Mouse (Mus musculus): ENCODE data around the gene Scfd2. TPM values are rescaled to one million over a fixed set of nuclear protein-coding genes. Genes with fewer than 3 reads are reported as not detected.

Gene Scfd2
- polyA plus RNA-seq, 1 experiment from 2014 or later: 7.3 TPM

- no peak overlapping the region for H3K4me3 ChIP-seq (ENCODE audit: low read depth, low read length)
- no peak overlapping the region for H3K4me2 ChIP-seq (ENCODE audit: low read depth, low read length)
- 87% methylated on average over 6 of the region's 6 CpGs for WGBS (ENCODE audit: insufficient replicate concordance)
- H3K4me1 ChIP-seq (ENCODE audit: insufficient read depth): peaks cover 3% of the 10 kb centered on the region; the same call in 1 of the 2 replicates
- no peaks in the 10 kb centered on the region for H3K36me3 ChIP-seq (replicated peaks; ENCODE audit: insufficient read depth, low read length)
- DNase-seq: no peak
- TF ChIP-seq CTCF (IDR thresholded peaks at IDR 0.05; ENCODE audit: low read depth): no peak
- no peak for TF ChIP-seq EP300 (IDR thresholded peaks at IDR 0.05; ENCODE audit: low read depth)
- H3K9ac ChIP-seq (replicated peaks): no peak overlapping the region
- no peaks in the 10 kb centered on the region for H3K9me3 ChIP-seq (ENCODE audit: low read length)
- no peak overlapping the region for H3K27ac ChIP-seq (ENCODE audit: low read depth)
- H3K27me3 ChIP-seq (ENCODE audit: insufficient read depth, low read length): no peaks in the 10 kb centered on the region
- ATAC-seq: no peak
These were observed 166.2 kb downstream of the Scfd2 start for GRCm38 (mm10) chr5:74365408-74365807.

GRCm38 (mm10) chr5:74363296-74363695 lies 168.3 kb downstream of the Scfd2 start:
- Histone ChIP-seq H3K9me3 (ENCODE audit: low read length) (no peaks in the 10 kb centered on the region), H3K9ac (replicated peaks) (no peak overlapping the region), H3K4me3 (ENCODE audit: low read depth, low read length) (no peak overlapping the region), H3K4me2 (ENCODE audit: low read depth, low read length) (no peak overlapping the region), H3K27me3 (ENCODE audit: insufficient read depth, low read length) (no peaks in the 10 kb centered on the region), H3K36me3 (replicated peaks; ENCODE audit: insufficient read depth, low read length) (no peaks in the 10 kb centered on the region), H3K4me1 (ENCODE audit: insufficient read depth) (peaks cover 3% of the 10 kb centered on the region; the same call in 1 of the 2 replicates), H3K27ac (ENCODE audit: low read depth) (no peak overlapping the region)
- WGBS (ENCODE audit: insufficient replicate concordance): 59% methylated on average over 1 of the region's 1 CpGs
- DNase-seq (no peak), ATAC-seq (no peak)
- TF ChIP-seq EP300 (IDR thresholded peaks at IDR 0.05; ENCODE audit: low read depth) (no peak), CTCF (IDR thresholded peaks at IDR 0.05; ENCODE audit: low read depth) (no peak)

- no peak overlapping the region for H3K9ac ChIP-seq (replicated peaks)
- WGBS (ENCODE audit: insufficient replicate concordance): 77% methylated on average over 5 of the region's 5 CpGs
- H3K36me3 ChIP-seq (replicated peaks; ENCODE audit: insufficient read depth, low read length): no peaks in the 10 kb centered on the region
- no peak overlapping the region for H3K4me3 ChIP-seq (ENCODE audit: low read depth, low read length)
- peaks cover 3% of the 10 kb centered on the region; the same call in 1 of the 2 replicates for H3K4me1 ChIP-seq (ENCODE audit: insufficient read depth)
- no peaks in the 10 kb centered on the region for H3K9me3 ChIP-seq (ENCODE audit: low read length)
- no peak overlapping the region for H3K27ac ChIP-seq (ENCODE audit: low read depth)
- ATAC-seq (no peak), DNase-seq (no peak)
- no peak overlapping the region for H3K4me2 ChIP-seq (ENCODE audit: low read depth, low read length)
- TF ChIP-seq EP300 (IDR thresholded peaks at IDR 0.05; ENCODE audit: low read depth): no peak
- TF ChIP-seq CTCF (IDR thresholded peaks at IDR 0.05; ENCODE audit: low read depth): no peak
- H3K27me3 ChIP-seq (ENCODE audit: insufficient read depth, low read length): no peaks in the 10 kb centered on the region
These were observed 170.0 kb downstream of the Scfd2 start for GRCm38 (mm10) chr5:74361531-74361930.

GRCm38 (mm10) chr5:74358033-74358432 lies 173.5 kb downstream of the Scfd2 start:
- no peak overlapping the region for H3K27ac ChIP-seq (ENCODE audit: low read depth)
- H3K9ac ChIP-seq (replicated peaks): no peak overlapping the region
- no peak for DNase-seq
- no peaks in the 10 kb centered on the region for H3K36me3 ChIP-seq (replicated peaks; ENCODE audit: insufficient read depth, low read length)
- no peaks in the 10 kb centered on the region for H3K27me3 ChIP-seq (ENCODE audit: insufficient read depth, low read length)
- no peak overlapping the region for H3K4me2 ChIP-seq (ENCODE audit: low read depth, low read length)
- H3K4me3 ChIP-seq (ENCODE audit: low read depth, low read length): no peak overlapping the region
- ATAC-seq: no peak
- TF ChIP-seq EP300 (IDR thresholded peaks at IDR 0.05; ENCODE audit: low read depth): no peak
- no peak for TF ChIP-seq CTCF (IDR thresholded peaks at IDR 0.05; ENCODE audit: low read depth)
- no peaks in the 10 kb centered on the region for H3K9me3 ChIP-seq (ENCODE audit: low read length)
- no peaks in the 10 kb centered on the region for H3K4me1 ChIP-seq (ENCODE audit: insufficient read depth)
- 78% methylated on average over 8 of the region's 8 CpGs for WGBS (ENCODE audit: insufficient replicate concordance)

GRCm38 (mm10) chr5:74355416-74356177 lies 176.0 kb downstream of the Scfd2 start:
- Histone ChIP-seq H3K4me1 (ENCODE audit: insufficient read depth) (no peaks in the 10 kb centered on the region), H3K4me2 (ENCODE audit: low read depth, low read length) (no peak overlapping the region), H3K27me3 (ENCODE audit: insufficient read depth, low read length) (no peaks in the 10 kb centered on the region), H3K9ac (replicated peaks) (no peak overlapping the region), H3K4me3 (ENCODE audit: low read depth, low read length) (no peak overlapping the region), H3K27ac (ENCODE audit: low read depth) (no peak overlapping the region), H3K9me3 (ENCODE audit: low read length) (no peaks in the 10 kb centered on the region), H3K36me3 (replicated peaks; ENCODE audit: insufficient read depth, low read length) (no peaks in the 10 kb centered on the region)
- no peak for TF ChIP-seq CTCF (IDR thresholded peaks at IDR 0.05; ENCODE audit: low read depth)
- no peak for TF ChIP-seq EP300 (IDR thresholded peaks at IDR 0.05; ENCODE audit: low read depth)
- 52% methylated on average over 2 of the region's 2 CpGs for WGBS (ENCODE audit: insufficient replicate concordance)
- DNase-seq (no peak), ATAC-seq (no peak)

- DNase-seq (no peak), ATAC-seq (no peak)
- no peak overlapping the region for H3K27ac ChIP-seq (ENCODE audit: low read depth)
- 70% methylated on average over 4 of the region's 4 CpGs for WGBS (ENCODE audit: insufficient replicate concordance)
- TF ChIP-seq EP300 (IDR thresholded peaks at IDR 0.05; ENCODE audit: low read depth): no peak
- TF ChIP-seq CTCF (IDR thresholded peaks at IDR 0.05; ENCODE audit: low read depth): no peak
- no peaks in the 10 kb centered on the region for H3K36me3 ChIP-seq (replicated peaks; ENCODE audit: insufficient read depth, low read length)
- H3K9me3 ChIP-seq (ENCODE audit: low read length): no peaks in the 10 kb centered on the region
- H3K4me2 ChIP-seq (ENCODE audit: low read depth, low read length): no peak overlapping the region
- H3K4me3 ChIP-seq (ENCODE audit: low read depth, low read length): no peak overlapping the region
- H3K27me3 ChIP-seq (ENCODE audit: insufficient read depth, low read length): no peaks in the 10 kb centered on the region
- no peak overlapping the region for H3K9ac ChIP-seq (replicated peaks)
- no peaks in the 10 kb centered on the region for H3K4me1 ChIP-seq (ENCODE audit: insufficient read depth)
These were observed 180.7 kb downstream of the Scfd2 start for GRCm38 (mm10) chr5:74350909-74351308.

Data from liver, postnatal 0 days (tissue).